Mouse (Mus musculus) liver, embryonic 15.5 days (tissue): Measurements from ENCODE around the gene Nup210. TPM values are rescaled to one million over a fixed set of nuclear protein-coding genes. Genes with fewer than 3 reads are reported as not detected.

Source experiments
- ATAC-seq: fragments of 200-750 bp; cut with Nextera tagmentation; 2 replicates; pipeline ENCODE4 v1.8.0; 2017; ENCODE audit warnings: moderate number of reproducible peaks, mild to moderate bottlenecking, moderate library complexity; ENCODE audit not compliant: insufficient read depth
- H3K27ac ChIP-seq: fragments of 300-500 bp; sonication (generic); replicated peaks from 2 replicates; pipeline ENCODE4 v1.5.1; 2015; ENCODE audit warnings: mild to moderate bottlenecking, inconsistent platforms
- H3K27me3 ChIP-seq: fragments of 300-500 bp; sonication (generic); 2 replicates; pipeline ENCODE4 v1.6.1; 2015; ENCODE audit warnings: mild to moderate bottlenecking, inconsistent platforms
- H3K36me3 ChIP-seq: fragments of 300-500 bp; sonication (generic); replicated peaks from 2 replicates; pipeline ENCODE4 v1.6.1; 2015; ENCODE audit warnings: moderate library complexity, mild to moderate bottlenecking, inconsistent platforms
- H3K4me1 ChIP-seq: fragments of 300-500 bp; sonication (generic); replicated peaks from 2 replicates; pipeline ENCODE4 v1.6.1; 2015; ENCODE audit warnings: inconsistent platforms
- H3K4me2 ChIP-seq: fragments of 300-500 bp; sonication (generic); 2 replicates; pipeline ENCODE4 v1.6.1; 2015; ENCODE audit warnings: moderate library complexity, mild to moderate bottlenecking, inconsistent platforms
- H3K4me3 ChIP-seq: fragments of 300-500 bp; sonication (generic); replicated peaks from 2 replicates; pipeline ENCODE4 v1.5.1; 2015; ENCODE audit warnings: mild to moderate bottlenecking, inconsistent platforms
- H3K9ac ChIP-seq: fragments of 300-500 bp; sonication (generic); 2 replicates; pipeline ENCODE4 v1.6.1; 2015; ENCODE audit warnings: moderate library complexity, mild to moderate bottlenecking, inconsistent platforms
- H3K9me3 ChIP-seq: fragments of 300-500 bp; sonication (generic); replicated peaks from 2 replicates; pipeline ENCODE4 v1.6.1; 2016; ENCODE audit warnings: inconsistent platforms
- WGBS: fragments of 180-500 bp; shearing (Covaris S2); methylation state at CpG from one replicate; pipeline ENCODE4 v1.1.7; 2015; ENCODE audit warnings: mixed read lengths; ENCODE audit not compliant: insufficient replicate concordance; 5-methylcytosine and 5-hydroxymethylcytosine counted together
- polyA plus RNA-seq: library from polyadenylated mRNA; unstranded; fragments of >200 nt; fragmentation: Nextera tagmentation; extraction: Ambion mirVana; gene quantifications from 2 replicates; pipeline ENCODE4 v1.2.1, GENCODE M21; 2015

Gene Nup210
- polyA plus RNA-seq, 1 experiment from 2014 or later: 32.0 TPM

GRCm38 (mm10) chr6:91115863-91116243 is 776 bp downstream of the Nup210 start:
- ATAC-seq: peak; percentile 80
- H3K4me2 ChIP-seq: peak overlapping the region; percentile 99
- peaks cover 5% of the 10 kb centered on the region; the same call in 1 of the 2 replicates for H3K27me3 ChIP-seq
- peak overlapping the region; percentile 97 for H3K9ac ChIP-seq
- 7% methylated on average over 4 of the region's 4 CpGs for WGBS
- H3K4me1 ChIP-seq: peaks cover 77% of the 10 kb centered on the region
- peaks cover 17% of the 10 kb centered on the region for H3K36me3 ChIP-seq
- H3K4me3 ChIP-seq: peak overlapping the region; percentile 99
- H3K27ac ChIP-seq: peak overlapping the region; percentile 95
- no peaks in the 10 kb centered on the region for H3K9me3 ChIP-seq

GRCm38 (mm10) chr6:91115158-91115557 is 1.5 kb downstream of the Nup210 start:
- H3K4me1 ChIP-seq: peaks cover 79% of the 10 kb centered on the region
- H3K4me3 ChIP-seq: peak overlapping the region; percentile 99
- H3K9ac ChIP-seq: peak overlapping the region; percentile 97
- H3K27me3 ChIP-seq: peaks cover 5% of the 10 kb centered on the region; the same call in 1 of the 2 replicates
- H3K4me2 ChIP-seq: peak overlapping the region; percentile 99
- peaks cover 17% of the 10 kb centered on the region for H3K36me3 ChIP-seq
- WGBS: 17% methylated on average over 1 of the region's 1 CpGs
- ATAC-seq: no peak
- peak overlapping the region; percentile 95 for H3K27ac ChIP-seq
- H3K9me3 ChIP-seq: no peaks in the 10 kb centered on the region

GRCm38 (mm10) chr6:91114716-91115115 is 1.9 kb downstream of the Nup210 start:
- peak overlapping the region; percentile 99 for H3K4me3 ChIP-seq
- WGBS: 16% methylated on average over 2 of the region's 2 CpGs
- ATAC-seq: no peak

GRCm38 (mm10) chr6:91111954-91112252 is 4.7 kb downstream of the Nup210 start:
- Histone ChIP-seq H3K9me3 (no peaks in the 10 kb centered on the region), H3K27me3 (no peaks in the 10 kb centered on the region), H3K4me1 (peaks cover 95% of the 10 kb centered on the region), H3K9ac (no peak overlapping the region), H3K36me3 (peaks cover 21% of the 10 kb centered on the region), H3K4me2 (peak overlapping the region; percentile 51), H3K27ac (0 out of 2 replicates have a peak overlapping the region, but pooled peaks have one; percentile 26), H3K4me3 (no peak overlapping the region)
- ATAC-seq: no peak
- WGBS: 88% methylated on average over 3 of the region's 3 CpGs

More at GRCm38 (mm10) chr6:91114716-91115115, 1.9 kb downstream of the Nup210 start:
- Histone ChIP-seq H3K9ac (peak overlapping the region; percentile 97), H3K9me3 (no peaks in the 10 kb centered on the region), H3K4me2 (peak overlapping the region; percentile 99), H3K4me1 (peaks cover 82% of the 10 kb centered on the region), H3K27me3 (peaks cover 5% of the 10 kb centered on the region; the same call in 1 of the 2 replicates), H3K36me3 (peaks cover 17% of the 10 kb centered on the region), H3K27ac (peak overlapping the region; percentile 95)

- ATAC-seq: no peak
- H3K4me1 ChIP-seq: peaks cover 96% of the 10 kb centered on the region
- peak overlapping the region; percentile 63 for H3K27ac ChIP-seq
- 0 out of 2 replicates have a peak overlapping the region, but pooled peaks have one; percentile 20 for H3K4me3 ChIP-seq
- H3K36me3 ChIP-seq: peaks cover 24% of the 10 kb centered on the region
- peak overlapping the region; percentile 1; the same call in 1 of the 2 replicates for H3K9ac ChIP-seq
- H3K9me3 ChIP-seq: no peaks in the 10 kb centered on the region
- H3K4me2 ChIP-seq: peak overlapping the region; percentile 51
- no peaks in the 10 kb centered on the region for H3K27me3 ChIP-seq
- 50% methylated on average over 10 of the region's 10 CpGs for WGBS
These were observed 5.3 kb downstream of the Nup210 start for GRCm38 (mm10) chr6:91111141-91111953.

GRCm38 (mm10) chr6:91110323-91111020 is 6.2 kb downstream of the Nup210 start:
- H3K27ac ChIP-seq: peak overlapping the region; percentile 63
- H3K4me1 ChIP-seq: peaks cover 97% of the 10 kb centered on the region
- H3K36me3 ChIP-seq: peaks cover 32% of the 10 kb centered on the region
- WGBS: 33% methylated on average over 13 of the region's 13 CpGs
- no peaks in the 10 kb centered on the region for H3K9me3 ChIP-seq
- H3K27me3 ChIP-seq: no peaks in the 10 kb centered on the region
- H3K9ac ChIP-seq: peak overlapping the region; percentile 30; the same call in 1 of the 2 replicates
- no peak for ATAC-seq
- peak overlapping the region; percentile 51 for H3K4me2 ChIP-seq
- peak overlapping the region; percentile 20 for H3K4me3 ChIP-seq

GRCm38 (mm10) chr6:91109489-91109888 is 7.1 kb downstream of the Nup210 start:
- H3K9ac ChIP-seq: no peak overlapping the region
- no peaks in the 10 kb centered on the region for H3K27me3 ChIP-seq
- peaks cover 35% of the 10 kb centered on the region for H3K36me3 ChIP-seq
- H3K4me2 ChIP-seq: no peak overlapping the region
- peak overlapping the region; percentile 63; the same call in 1 of the 2 replicates for H3K27ac ChIP-seq
- ATAC-seq: no peak
- no peak overlapping the region for H3K4me3 ChIP-seq
- H3K4me1 ChIP-seq: peaks cover 97% of the 10 kb centered on the region
- H3K9me3 ChIP-seq: no peaks in the 10 kb centered on the region

- H3K27me3 ChIP-seq: no peaks in the 10 kb centered on the region
- 76% methylated on average over 2 of the region's 2 CpGs for WGBS
- peaks cover 97% of the 10 kb centered on the region for H3K4me1 ChIP-seq
- peaks cover 35% of the 10 kb centered on the region for H3K36me3 ChIP-seq
- no peak overlapping the region for H3K4me2 ChIP-seq
- no peak for ATAC-seq
- H3K4me3 ChIP-seq: no peak overlapping the region
- no peak overlapping the region for H3K27ac ChIP-seq
- H3K9me3 ChIP-seq: no peaks in the 10 kb centered on the region
- H3K9ac ChIP-seq: no peak overlapping the region
These were observed 7.6 kb downstream of the Nup210 start for GRCm38 (mm10) chr6:91108917-91109450.

GRCm38 (mm10) chr6:91108301-91108916 is 8.2 kb downstream of the Nup210 start:
- 69% methylated on average over 3 of the region's 3 CpGs for WGBS
- Histone ChIP-seq H3K36me3 (peaks cover 35% of the 10 kb centered on the region), H3K9ac (no peak overlapping the region), H3K9me3 (no peaks in the 10 kb centered on the region), H3K27ac (no peak overlapping the region), H3K4me3 (no peak overlapping the region), H3K4me2 (no peak overlapping the region), H3K4me1 (peaks cover 97% of the 10 kb centered on the region), H3K27me3 (no peaks in the 10 kb centered on the region)
- ATAC-seq: no peak

- H3K36me3 ChIP-seq: peaks cover 28% of the 10 kb centered on the region
- ATAC-seq: 0 out of 2 replicates have a peak, but pooled peaks have one; percentile 35
- no peaks in the 10 kb centered on the region for H3K27me3 ChIP-seq
- 54% methylated on average over 2 of the region's 2 CpGs for WGBS
- no peak overlapping the region for H3K4me2 ChIP-seq
- H3K27ac ChIP-seq: peak overlapping the region; percentile 61
- H3K4me3 ChIP-seq: no peak overlapping the region
- no peak overlapping the region for H3K9ac ChIP-seq
- H3K4me1 ChIP-seq: peaks cover 76% of the 10 kb centered on the region
- no peaks in the 10 kb centered on the region for H3K9me3 ChIP-seq
These were observed 11.1 kb downstream of the Nup210 start for GRCm38 (mm10) chr6:91105400-91106129.
